Mouse (Mus musculus) spleen, adult 2 months (tissue): Measurements from ENCODE around the gene Pdxk. TPM values are rescaled to one million over a fixed set of nuclear protein-coding genes. Genes with fewer than 3 reads are reported as not detected.

ENCODE experiments used
- DNase-seq, 2 experiments: peaks; one replicate each; pipeline versions ENCODE4 v3.0.0 to v3.0.0-alpha.2; 2012 to 2021; ENCODE audit warnings: low spot score in 2 of 2, low read depth in 1 of 2
- H3K27ac ChIP-seq: fragments of 200-500 bp; 2 replicates; pipeline ENCODE4 v1.5.1; 2012; ENCODE audit warnings: low read length, inconsistent platforms; ENCODE audit not compliant: insufficient read depth
- H3K27me3 ChIP-seq: fragments of 200-500 bp; 2 replicates; pipeline ENCODE4 v1.6.1; 2012; ENCODE audit warnings: mild to moderate bottlenecking, moderate library complexity, low read length, inconsistent platforms; ENCODE audit not compliant: control insufficient read depth, insufficient read depth
- H3K36me3 ChIP-seq: fragments of 200-500 bp; 2 replicates; pipeline ENCODE4 v1.6.1; 2012; ENCODE audit warnings: mild to moderate bottlenecking, low read length, inconsistent platforms; ENCODE audit not compliant: control insufficient read depth, insufficient read depth
- H3K4me1 ChIP-seq: fragments of 200-500 bp; 2 replicates; pipeline ENCODE4 v1.6.1; 2011; ENCODE audit warnings: inconsistent platforms; ENCODE audit not compliant: control insufficient read depth, insufficient read depth, insufficient read length
- H3K4me3 ChIP-seq: fragments of 200-500 bp; 2 replicates; pipeline ENCODE4 v1.5.1; 2011; ENCODE audit warnings: mild to moderate bottlenecking, inconsistent platforms; ENCODE audit not compliant: insufficient read depth, insufficient read length; ENCODE audit errors: extremely low read depth
- CTCF ChIP-seq: fragments of 200-500 bp; IDR thresholded peaks from 2 replicates; pipeline ENCODE4 v1.5.1; 2011; ENCODE audit warnings: mild to moderate bottlenecking, inconsistent platforms; ENCODE audit not compliant: insufficient read depth, insufficient read length, insufficient replicate concordance; ENCODE audit errors: extremely low read depth
- POLR2A ChIP-seq: fragments of 200-500 bp; IDR thresholded peaks from 2 replicates; pipeline ENCODE4 v1.6.1; 2011; ENCODE audit warnings: low read depth, low read length, inconsistent platforms
- WGBS: fragments of 180-500 bp; shearing (Covaris S2); methylation state at CpG from one replicate; pipeline ENCODE4 v1.1.7; 2018; 5-methylcytosine and 5-hydroxymethylcytosine counted together
- polyA plus RNA-seq: library from polyadenylated mRNA; depleted of rRNA; stranded (reverse); fragments of >200 nt; gene quantifications from 2 replicates; pipeline ENCODE4 v1.2.3, GENCODE M21; 2012; rRNA removed

Gene Pdxk
- polyA plus RNA-seq, 1 experiment: 13.6 TPM

DNA sequence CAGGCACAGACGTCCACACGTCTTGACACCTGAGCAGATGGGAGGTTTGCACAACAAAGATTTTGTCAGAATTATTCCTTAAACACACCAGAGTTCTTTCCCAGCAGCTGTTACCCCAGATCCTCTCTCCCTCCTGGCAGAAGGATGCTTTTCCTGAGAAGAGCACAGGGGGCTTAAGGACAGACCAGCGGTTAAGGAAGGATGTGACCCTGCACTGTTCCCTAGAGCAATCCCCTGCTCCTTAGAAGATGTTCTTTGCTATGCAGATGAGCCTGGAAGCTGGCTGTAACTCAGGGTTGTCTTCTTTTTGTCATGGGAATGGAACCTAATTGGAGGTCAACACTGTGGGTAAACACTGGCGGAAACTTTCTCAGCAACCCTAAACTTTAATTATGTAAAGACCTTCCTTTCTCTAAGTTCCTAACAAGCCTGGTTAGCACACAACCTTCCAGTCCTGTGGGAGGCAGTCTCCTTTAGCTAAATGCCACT is 73.7 kb downstream of the Pdxk start:
- no peak overlapping the region for H3K27ac ChIP-seq
- no peaks in the 10 kb centered on the region for H3K36me3 ChIP-seq
- TF ChIP-seq CTCF: no peak
- no peak for TF ChIP-seq POLR2A
- no peaks in the 10 kb centered on the region for H3K27me3 ChIP-seq
- WGBS: 88% methylated on average over 4 of the region's 4 CpGs
- no peak overlapping the region for H3K4me3 ChIP-seq
- no peak for DNase-seq
- H3K4me1 ChIP-seq: no peaks in the 10 kb centered on the region

GRCm38 (mm10) chr10:78388216-78388980 is 76.4 kb downstream of the Pdxk start:
- no peaks in the 10 kb centered on the region for H3K4me1 ChIP-seq
- no peak overlapping the region for H3K4me3 ChIP-seq
- H3K27me3 ChIP-seq: no peaks in the 10 kb centered on the region
- no peaks in the 10 kb centered on the region for H3K36me3 ChIP-seq
- 66% methylated on average over 20 of the region's 20 CpGs for WGBS
- no peak overlapping the region for H3K27ac ChIP-seq
- TF ChIP-seq CTCF: no peak
- DNase-seq: no peak

Other genes with a start within 250 kb of the Pdxk start
- gene Trappc10, start 220.3 kb downstream of the Pdxk start, polyA plus RNA-seq: 41.8 and 45.9 TPM in 2 replicates
- gene Agpat3, start 112.5 kb downstream of the Pdxk start, polyA plus RNA-seq: 177 and 205 TPM in 2 replicates
- gene Rrp1, start 51.9 kb downstream of the Pdxk start, polyA plus RNA-seq: 60.2 and 62.0 TPM in 2 replicates
- 18.6 and 20.4 TPM in 2 replicates for gene Cstb, start 39.3 kb downstream of the Pdxk start, polyA plus RNA-seq
- not detected in 2 replicates for gene Olfr1358, start 52.5 kb upstream of the Pdxk start, polyA plus RNA-seq
- gene Ilvbl, start 109.4 kb upstream of the Pdxk start, polyA plus RNA-seq: 33.5 and 36.8 TPM in 2 replicates
- 9.3 and 12.7 TPM in 2 replicates for gene Syde1, start 127.0 kb upstream of the Pdxk start, polyA plus RNA-seq
- not detected in 2 replicates for gene Olfr1357, start 153.1 kb upstream of the Pdxk start, polyA plus RNA-seq